Mouse (Mus musculus) bone marrow macrophage, adult 2 months (primary cell): ENCODE measurements at regions not wholly inside any gene's neighbourhood (a gene's known extent, or its start where the extent isn't known, plus 50 kb on each side); places are given as distances from the start of the nearest gene placed in this dataset.

Experiments
- CTCF ChIP-seq: IDR thresholded peaks from 2 replicates; pipeline ENCODE4 v1.5.1; 2012; ENCODE audit warnings: low read depth, mild to moderate bottlenecking, low read length, moderate library complexity
- POLR2A ChIP-seq: IDR thresholded peaks from 2 replicates; pipeline ENCODE4 v1.6.1; 2012; ENCODE audit warnings: mild to moderate bottlenecking, low read depth, low read length, borderline replicate concordance

DNA sequence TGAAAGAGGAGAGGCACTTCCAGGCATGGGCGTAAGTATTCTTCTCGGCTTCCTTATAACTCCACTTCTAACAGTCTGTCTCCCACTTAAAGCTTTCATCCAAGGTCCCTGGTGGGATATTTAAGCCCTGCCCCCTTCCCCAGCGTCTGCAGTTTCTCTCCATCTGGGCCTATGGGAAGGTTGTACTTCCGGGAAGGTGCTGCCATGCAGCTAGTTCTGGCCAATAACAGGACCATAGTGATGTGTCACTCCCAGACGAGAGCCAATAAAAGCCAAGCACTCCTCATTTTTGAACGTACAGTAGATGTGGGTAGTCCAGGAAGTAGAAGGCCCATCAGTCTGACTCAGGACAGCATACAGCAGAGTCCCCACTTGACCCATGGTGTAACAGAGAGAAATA is 121.0 kb downstream of the Drd1 start:
- TF ChIP-seq CTCF (no peak), POLR2A (no peak)
